Mouse (Mus musculus) CH12.LX (cell line): ENCODE measurements at regions not wholly inside any gene's neighbourhood (a gene's known extent, or its start where the extent isn't known, plus 50 kb on each side); places are given as distances from the start of the nearest gene placed in this dataset.

ENCODE experiments used
- DNase-seq: peaks from one replicate; pipeline ENCODE4 v3.0.0-alpha.2; 2013; ENCODE audit errors: extremely low read depth
- H3K27ac ChIP-seq: 2 replicates; pipeline ENCODE4 v1.5.1; 2012; ENCODE audit warnings: low read depth, mild to moderate bottlenecking, control low read depth, moderate library complexity; ENCODE audit not compliant: insufficient read depth
- H3K27me3 ChIP-seq: replicated peaks from 2 replicates; pipeline ENCODE3; 2012; ENCODE audit warnings: inconsistent platforms
- H3K36me3 ChIP-seq, 2 experiments: replicated peaks in 1 of 2; 2 replicates each; pipeline versions ENCODE3 to v1.6.1; 2012; ENCODE audit warnings: inconsistent platforms in 1 of 2, low read length in 1 of 2, mild to moderate bottlenecking in 1 of 2, mixed read lengths in 1 of 2, moderate library complexity in 1 of 2; ENCODE audit not compliant: control insufficient read depth in 1 of 2, insufficient read depth in 1 of 2
- H3K4me1 ChIP-seq, 2 experiments: 2 replicates each; pipeline ENCODE4 v1.6.1; 2012; ENCODE audit warnings: inconsistent platforms in 1 of 2, moderate library complexity in 1 of 2; ENCODE audit not compliant: insufficient read depth in 2 of 2, control insufficient read depth in 1 of 2
- H3K4me2 ChIP-seq: 2 replicates; pipeline ENCODE4 v1.6.1; 2012; ENCODE audit warnings: low read depth, mild to moderate bottlenecking, control low read depth; ENCODE audit not compliant: poor library complexity, insufficient read depth, severe bottlenecking
- H3K4me3 ChIP-seq, 3 experiments: fragments of 150-350 bp in 1 of 3; sonication (generic) in 1 of 3; replicated peaks in 1 of 3; 2 replicates each; pipeline versions ENCODE3 to v1.5.1; 2011 to 2012; ENCODE audit warnings: low read depth in 2 of 3, low read length in 2 of 3, mild to moderate bottlenecking in 2 of 3, moderate library complexity in 2 of 3, control low read depth in 1 of 3, improper control_type of control experiment in 1 of 3, inconsistent platforms in 1 of 3, mixed read lengths in 1 of 3; ENCODE audit not compliant: poor library complexity in 1 of 3
- H3K79me2 ChIP-seq: replicated peaks from 2 replicates; pipeline ENCODE4 v1.6.1; 2012; ENCODE audit warnings: mild to moderate bottlenecking, moderate library complexity; ENCODE audit not compliant: control insufficient read depth, poor library complexity, insufficient read depth, severe bottlenecking; ENCODE audit errors: extremely low read depth
- H3K9ac ChIP-seq: 2 replicates; pipeline ENCODE4 v1.6.1; 2012; ENCODE audit warnings: low read depth, mild to moderate bottlenecking, control low read depth, moderate library complexity; ENCODE audit not compliant: insufficient read depth
- H3K9me3 ChIP-seq: replicated peaks from 2 replicates; pipeline ENCODE3; 2012; ENCODE audit warnings: low read length, inconsistent platforms, mixed read lengths
- CHD2 ChIP-seq: IDR thresholded peaks from 2 replicates; pipeline ENCODE4 v1.6.1; 2011; ENCODE audit warnings: low read length, improper control_type of control experiment
- ELF1 ChIP-seq: IDR thresholded peaks from 2 replicates; pipeline ENCODE4 v1.6.1; 2014; ENCODE audit warnings: low read depth, mild to moderate bottlenecking, inconsistent platforms, low read length, improper control_type of control experiment
- HCFC1 ChIP-seq: IDR thresholded peaks from 2 replicates; pipeline ENCODE4 v1.6.1; 2012; ENCODE audit warnings: low read depth, mild to moderate bottlenecking, inconsistent platforms, low read length, improper control_type of control experiment
- IRF4 ChIP-seq: IDR thresholded peaks from 2 replicates; pipeline ENCODE4 v1.6.1; 2014; ENCODE audit warnings: low read depth, mild to moderate bottlenecking, inconsistent platforms, low read length, improper control_type of control experiment
- KAT2A ChIP-seq: IDR thresholded peaks from 2 replicates; pipeline ENCODE4 v1.6.1; 2012; ENCODE audit warnings: low read length, improper control_type of control experiment, inconsistent platforms; ENCODE audit not compliant: insufficient replicate concordance
- MAFK ChIP-seq: IDR thresholded peaks from 2 replicates; pipeline ENCODE4 v1.6.1; 2011; ENCODE audit warnings: low read length, improper control_type of control experiment; ENCODE audit not compliant: insufficient replicate concordance
- MAX ChIP-seq: IDR thresholded peaks from 2 replicates; pipeline ENCODE4 v1.6.1; 2011; ENCODE audit warnings: low read length, improper control_type of control experiment
- MAZ ChIP-seq: IDR thresholded peaks from 2 replicates; pipeline ENCODE4 v1.6.1; 2012; ENCODE audit warnings: low read depth, mild to moderate bottlenecking, inconsistent platforms, low read length, improper control_type of control experiment, moderate library complexity
- MYC ChIP-seq: IDR thresholded peaks from 2 replicates; pipeline ENCODE4 v1.6.1; 2011; ENCODE audit warnings: low read depth, mild to moderate bottlenecking, improper control_type of control experiment, low read length
- PAX5 ChIP-seq: IDR thresholded peaks from 2 replicates; pipeline ENCODE4 v1.6.1; 2012; ENCODE audit warnings: low read length, inconsistent platforms, mixed read lengths
- POLR2A ChIP-seq: IDR thresholded peaks from 2 replicates; pipeline ENCODE4 v1.6.1; 2011; ENCODE audit warnings: low read depth, mild to moderate bottlenecking, improper control_type of control experiment, low read length
- POLR2AphosphoS2 ChIP-seq: IDR thresholded peaks from 2 replicates; pipeline ENCODE4 v1.6.1; 2011; ENCODE audit warnings: low read depth, low read length, improper control_type of control experiment
- TBP ChIP-seq: conservative IDR thresholded peaks from 2 replicates; pipeline ENCODE4 v1.6.1; 2011; ENCODE audit warnings: low read depth, low read length, improper control_type of control experiment
- TCF12 ChIP-seq: IDR thresholded peaks from 2 replicates; pipeline ENCODE4 v1.6.1; 2014; ENCODE audit warnings: low read depth, mild to moderate bottlenecking, inconsistent platforms, low read length, improper control_type of control experiment
- UBTF ChIP-seq: IDR thresholded peaks from 2 replicates; pipeline ENCODE4 v1.6.1; 2012; ENCODE audit warnings: low read depth, mild to moderate bottlenecking, inconsistent platforms, low read length, improper control_type of control experiment, moderate library complexity
- ZC3H11A ChIP-seq: IDR thresholded peaks from 2 replicates; pipeline ENCODE4 v1.6.1; 2012; ENCODE audit warnings: low read depth, mild to moderate bottlenecking, inconsistent platforms, low read length, improper control_type of control experiment
- ZKSCAN1 ChIP-seq: IDR thresholded peaks from 2 replicates; pipeline ENCODE4 v1.6.1; 2012; ENCODE audit warnings: low read depth, inconsistent platforms, low read length, improper control_type of control experiment, borderline replicate concordance
- ZNF384 ChIP-seq: IDR thresholded peaks from 2 replicates; pipeline ENCODE4 v1.6.1; 2012; ENCODE audit warnings: low read depth, low read length, improper control_type of control experiment, inconsistent platforms
- dilution Hi-C: fragments of 300-500 bp; cut with MboI; formaldehyde crosslinking; loops from 2 replicates; pipeline ENCODE4 v1.14.3; 2020; ENCODE audit warnings: low sequenced_read_pairs; ENCODE audit not compliant: extremely low pct_unique_long_range_greater_than_20kb, extremely low pct_ligation_motif_present
- in situ Hi-C: fragments of 300-500 bp; cut with MboI; formaldehyde crosslinking; loops from 3 replicates; pipeline ENCODE4 v1.14.3; 2019; ENCODE audit warnings: low sequenced_read_pairs, low pct_ligation_motif_present, low pct_unique_long_range_greater_than_20kb, mixed read lengths

DNA sequence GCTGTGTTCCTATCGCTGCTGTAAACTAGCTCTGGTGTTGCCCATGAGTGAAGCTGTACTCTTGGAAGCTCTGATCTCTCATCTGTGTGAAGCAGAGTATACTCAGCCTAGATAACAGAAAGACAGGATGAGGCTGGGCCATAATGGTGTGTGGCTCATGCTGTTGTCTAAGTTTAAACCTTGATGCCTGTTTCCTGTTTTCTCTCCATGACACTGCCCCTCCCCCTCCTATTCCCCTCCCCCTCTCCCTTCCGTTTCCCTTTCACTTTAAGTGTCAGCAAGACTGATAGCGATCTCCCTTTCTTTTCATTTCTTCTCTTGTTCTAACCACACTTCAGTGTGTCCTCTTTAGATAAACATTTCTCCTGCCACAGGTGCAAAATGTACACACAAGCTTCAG, 229.2 kb upstream of the Tbc1d5 start:
- Histone ChIP-seq H3K36me3 (no peaks in the 10 kb centered on the region), H3K9ac (no peak overlapping the region), H3K4me1 (peaks cover 0 to 9% of the 10 kb centered on the region in 2 experiments; a peak in 2 of 4 replicates), H3K4me3 (no peak overlapping the region), H3K27ac (no peak overlapping the region), H3K27me3 (no peaks in the 10 kb centered on the region), H3K79me2 (no peaks in the 10 kb centered on the region), H3K9me3 (no peaks in the 10 kb centered on the region), H3K4me2 (0 out of 2 replicates have a peak overlapping the region, but pooled peaks have one; percentile 55)
- TF ChIP-seq MYC (no peak), MAX (no peak), KAT2A (no peak), POLR2A (no peak), ZNF384 (no peak), CHD2 (peak; percentile 82), UBTF (no peak), ZKSCAN1 (no peak)
- in situ Hi-C loops (no loop called here), dilution Hi-C loops (no loop called here)
- no peak for DNase-seq

DNA sequence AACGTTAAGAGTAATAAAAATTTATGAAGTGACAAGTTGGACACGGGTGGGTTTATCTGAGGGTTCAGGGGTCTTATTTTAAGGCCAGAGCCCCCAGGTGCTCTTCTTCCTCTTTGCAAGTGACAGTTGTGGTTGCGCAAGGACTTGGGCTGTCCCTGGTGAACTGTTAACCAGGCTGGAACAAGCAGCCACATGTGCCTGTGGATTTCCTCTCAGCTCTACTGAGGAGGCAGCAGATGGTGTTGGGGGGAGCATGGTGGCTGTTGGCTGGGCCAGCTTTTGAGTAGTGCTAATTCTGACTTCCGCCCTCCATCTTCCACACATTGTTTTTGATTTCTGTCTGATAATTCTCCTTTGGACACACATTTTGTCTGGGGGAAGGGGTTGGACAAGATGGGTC, 227.9 kb upstream of the Tbc1d5 start:
- H3K27me3 ChIP-seq = no peaks in the 10 kb centered on the region
- H3K36me3 ChIP-seq = no peaks in the 10 kb centered on the region
- no peak overlapping the region for H3K27ac ChIP-seq
- DNase-seq = peak; percentile 8
- TF ChIP-seq MAZ = no peak
- no peak for TF ChIP-seq ELF1
- no peak for TF ChIP-seq TCF12
- TF ChIP-seq POLR2AphosphoS2 = no peak
- TF ChIP-seq ZC3H11A = no peak
- TF ChIP-seq TBP = no peak
- no peak for TF ChIP-seq CHD2
- TF ChIP-seq MAFK = no peak
- no peak for TF ChIP-seq MYC
- TF ChIP-seq IRF4 = no peak
- TF ChIP-seq PAX5 = no peak
- no peak for TF ChIP-seq HCFC1
- H3K4me3 ChIP-seq = no peak overlapping the region
- dilution Hi-C loops (no loop called here), in situ Hi-C loops (no loop called here)
- peaks cover 0 to 9% of the 10 kb centered on the region in 2 experiments; a peak in 2 of 4 replicates for H3K4me1 ChIP-seq
- H3K4me2 ChIP-seq = no peak overlapping the region
- H3K9me3 ChIP-seq = no peaks in the 10 kb centered on the region
- H3K79me2 ChIP-seq = no peaks in the 10 kb centered on the region
- no peak overlapping the region for H3K9ac ChIP-seq
